Mouse (Mus musculus) neural tube, embryonic 14.5 days (tissue): ENCODE results near the gene Nsun6. TPM values are rescaled to one million over a fixed set of nuclear protein-coding genes. Genes with fewer than 3 reads are reported as not detected.

Experiments
- ATAC-seq: fragments of 200-750 bp; cut with Nextera tagmentation; 2 replicates; pipeline ENCODE4 v1.8.0; 2017; ENCODE audit warnings: low read depth, mild to moderate bottlenecking, moderate TSS enrichment, moderate library complexity
- H3K27ac ChIP-seq: fragments of 300-500 bp; sonication (generic); 2 replicates; pipeline ENCODE4 v1.5.1; 2014; ENCODE audit warnings: low read depth, mild to moderate bottlenecking, control low read depth, low read length, moderate library complexity, mixed read lengths
- H3K27me3 ChIP-seq: fragments of 300-500 bp; sonication (generic); 2 replicates; pipeline ENCODE4 v1.6.1; 2014; ENCODE audit warnings: low read length; ENCODE audit not compliant: control insufficient read depth, insufficient read depth
- H3K36me3 ChIP-seq: fragments of 300-500 bp; sonication (generic); 2 replicates; pipeline ENCODE4 v1.6.1; 2014; ENCODE audit warnings: low read length, mixed read lengths; ENCODE audit not compliant: control insufficient read depth, insufficient read depth
- H3K4me1 ChIP-seq: fragments of 300-500 bp; sonication (generic); 2 replicates; pipeline ENCODE4 v1.6.1; 2014; ENCODE audit warnings: low read length; ENCODE audit not compliant: control insufficient read depth, insufficient read depth
- H3K4me2 ChIP-seq: fragments of 300-500 bp; sonication (generic); 2 replicates; pipeline ENCODE4 v1.6.1; 2014; ENCODE audit warnings: mild to moderate bottlenecking, low read depth, low read length, control low read depth
- H3K4me3 ChIP-seq: fragments of 300-500 bp; sonication (generic); 2 replicates; pipeline ENCODE4 v1.5.1; 2014; ENCODE audit warnings: low read depth, low read length, control low read depth, mixed read lengths
- H3K9ac ChIP-seq: fragments of 300-500 bp; sonication (generic); replicated peaks from 2 replicates; pipeline ENCODE4 v1.6.1; 2014; ENCODE audit warnings: low read depth, mild to moderate bottlenecking, control low read depth, low read length, mixed read lengths
- H3K9me3 ChIP-seq: fragments of 300-500 bp; sonication (generic); 2 replicates; pipeline ENCODE4 v1.6.1; 2016; ENCODE audit warnings: low read length; ENCODE audit not compliant: control insufficient read depth
- WGBS: fragments of 180-500 bp; shearing (Covaris S2); extraction: QIAGEN DNeasy Blood & Tissue Kit; methylation state at CpG from one replicate; pipeline ENCODE4 v1.1.7; 2014; 5-methylcytosine and 5-hydroxymethylcytosine counted together
- polyA plus RNA-seq: library from polyadenylated mRNA; unstranded; fragments of >200 nt; fragmentation: Nextera tagmentation; extraction: Ambion mirVana; gene quantifications from 2 replicates; pipeline ENCODE4 v1.2.1, GENCODE M21; 2014

Nsun6 gene
- polyA plus RNA-seq, 1 experiment from 2014 or later = 19.6 TPM

DNA sequence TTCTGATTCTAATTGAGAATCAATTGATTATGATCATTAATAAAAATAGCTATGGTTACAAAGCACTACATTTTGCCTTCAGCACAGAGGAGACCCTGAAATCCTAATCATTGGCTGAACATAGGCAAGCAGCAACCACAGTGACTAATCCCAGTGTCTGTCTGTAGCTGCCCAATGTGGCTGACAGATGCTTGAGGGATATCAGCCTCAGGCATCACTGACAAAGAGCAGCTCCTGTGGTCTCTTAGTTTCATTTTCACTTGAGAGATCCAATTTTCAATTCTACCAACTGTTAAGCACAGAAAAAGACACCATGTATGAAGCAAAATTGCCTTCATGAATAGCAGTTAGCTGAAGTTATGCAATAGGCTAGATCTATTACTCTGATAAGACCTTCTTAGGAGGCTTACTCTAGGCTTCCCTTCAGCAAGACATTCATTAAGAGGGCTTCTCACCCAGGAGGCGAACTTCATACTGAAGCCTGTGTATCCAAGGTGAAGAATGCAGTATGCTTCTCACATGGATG lies 93.8 kb downstream of the Nsun6 start:
- Histone ChIP-seq H3K9ac (no peak overlapping the region), H3K27me3 (no peaks in the 10 kb centered on the region), H3K4me1 (no peaks in the 10 kb centered on the region), H3K9me3 (no peaks in the 10 kb centered on the region), H3K4me2 (no peak overlapping the region), H3K36me3 (no peaks in the 10 kb centered on the region), H3K27ac (no peak overlapping the region), H3K4me3 (no peak overlapping the region)
- 93% methylated on average over 1 of the region's 1 CpGs for WGBS
- no peak for ATAC-seq

- Histone ChIP-seq H3K4me3 (no peak overlapping the region), H3K9me3 (no peaks in the 10 kb centered on the region), H3K9ac (no peak overlapping the region), H3K4me1 (no peaks in the 10 kb centered on the region), H3K27me3 (no peaks in the 10 kb centered on the region), H3K4me2 (no peak overlapping the region), H3K27ac (no peak overlapping the region), H3K36me3 (no peaks in the 10 kb centered on the region)
- 0 out of 2 replicates have a peak, but pooled peaks have one; percentile 60 for ATAC-seq
- WGBS = 44% methylated on average over 2 of the region's 2 CpGs
Observed at GRCm38 (mm10) chr2:14953090-14953489, 101.8 kb downstream of the Nsun6 start.

Other genes with a start within 250 kb of the Nsun6 start
- gene Arl5b, start 5.7 kb downstream of the Nsun6 start, polyA plus RNA-seq = 42.4 and 46.0 TPM in 2 replicates